Mouse (Mus musculus) midbrain, embryonic 12.5 days (tissue): ENCODE results near the gene Kcnk18. TPM values are rescaled to one million over a fixed set of nuclear protein-coding genes. Genes with fewer than 3 reads are reported as not detected.

ENCODE experiments used
- ATAC-seq: fragments of 200-750 bp; cut with Nextera tagmentation; 2 replicates; pipeline ENCODE4 v1.8.0; 2017; ENCODE audit warnings: low read depth, moderate TSS enrichment, moderate library complexity; ENCODE audit not compliant: low FRiP score
- H3K27ac ChIP-seq: fragments of 300-500 bp; sonication (generic); replicated peaks from 2 replicates; pipeline ENCODE4 v1.5.1; 2016; ENCODE audit warnings: mild to moderate bottlenecking
- H3K27me3 ChIP-seq: fragments of 300-500 bp; sonication (generic); 2 replicates; pipeline ENCODE4 v1.6.1; 2016; ENCODE audit warnings: mild to moderate bottlenecking
- H3K36me3 ChIP-seq: fragments of 300-500 bp; sonication (generic); 2 replicates; pipeline ENCODE4 v1.6.1; 2016
- H3K4me1 ChIP-seq: fragments of 300-500 bp; sonication (generic); 2 replicates; pipeline ENCODE4 v1.6.1; 2016
- H3K4me2 ChIP-seq: fragments of 300-500 bp; sonication (generic); replicated peaks from 2 replicates; pipeline ENCODE4 v1.6.1; 2016; ENCODE audit warnings: mild to moderate bottlenecking, moderate library complexity
- H3K4me3 ChIP-seq: fragments of 300-500 bp; sonication (generic); 2 replicates; pipeline ENCODE4 v1.5.1; 2016; ENCODE audit warnings: mild to moderate bottlenecking
- H3K9ac ChIP-seq: fragments of 300-500 bp; sonication (generic); replicated peaks from 2 replicates; pipeline ENCODE4 v1.6.1; 2016; ENCODE audit warnings: mild to moderate bottlenecking, moderate library complexity
- H3K9me3 ChIP-seq: fragments of 300-500 bp; sonication (generic); 2 replicates; pipeline ENCODE4 v1.6.1; 2016; ENCODE audit warnings: mild to moderate bottlenecking
- WGBS: fragments of 180-500 bp; shearing (Covaris S2); methylation state at CpG from one replicate; pipeline ENCODE4 v1.1.7; 2016; 5-methylcytosine and 5-hydroxymethylcytosine counted together
- polyA plus RNA-seq: library from polyadenylated mRNA; unstranded; fragments of >200 nt; fragmentation: Nextera tagmentation; extraction: Ambion mirVana; gene quantifications from 2 replicates; pipeline ENCODE4 v1.2.1, GENCODE M21; 2016

Kcnk18 gene
- polyA plus RNA-seq, 1 experiment from 2014 or later = not detected

DNA sequence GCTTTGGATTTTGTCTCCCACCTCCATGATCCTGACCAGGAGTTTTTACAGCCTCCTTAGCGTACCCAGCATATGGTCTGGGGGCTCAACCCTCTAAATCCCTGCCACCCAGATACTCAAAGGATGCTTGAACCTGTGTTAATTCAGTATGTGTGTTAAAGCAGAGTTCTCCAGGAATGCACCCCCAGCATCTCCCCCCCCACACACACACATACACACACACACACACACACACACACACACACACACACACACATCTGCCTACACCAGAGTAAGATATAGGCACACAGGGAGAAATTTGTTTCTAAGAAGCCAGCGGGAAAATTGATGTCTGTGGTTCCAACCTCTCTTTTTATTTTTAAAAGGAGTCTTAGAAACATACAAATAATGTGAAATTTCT lies 26.5 kb upstream of the Kcnk18 start:
- no peak overlapping the region for H3K27ac ChIP-seq
- H3K4me3 ChIP-seq = no peak overlapping the region
- ATAC-seq = no peak
- H3K9ac ChIP-seq = no peak overlapping the region
- no peaks in the 10 kb centered on the region for H3K36me3 ChIP-seq
- peaks cover 89% of the 10 kb centered on the region for H3K27me3 ChIP-seq
- H3K4me1 ChIP-seq = peaks cover 7% of the 10 kb centered on the region; the same call in 1 of the 2 replicates
- H3K9me3 ChIP-seq = no peaks in the 10 kb centered on the region
- no peak overlapping the region for H3K4me2 ChIP-seq
- 6% methylated on average over 2 of the region's 2 CpGs for WGBS

DNA sequence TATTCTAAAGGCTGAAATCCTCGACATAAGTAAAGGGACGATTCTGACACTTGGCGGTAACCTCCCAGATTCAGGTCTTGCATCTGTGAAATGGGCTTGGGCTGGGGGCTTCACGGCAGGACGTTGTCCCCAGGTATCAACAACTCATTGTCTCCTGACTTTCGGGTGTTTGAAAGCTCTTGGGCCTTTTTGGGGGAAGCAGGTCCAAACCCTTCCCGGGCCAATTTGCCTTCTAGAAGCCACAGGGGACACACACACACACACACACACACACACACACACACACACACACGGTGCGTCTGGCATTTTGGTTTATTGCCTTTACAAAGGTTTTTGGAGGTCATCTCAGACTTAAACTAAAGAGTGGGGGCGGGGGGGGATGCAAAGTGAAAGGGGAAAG lies 25.6 kb upstream of the Kcnk18 start:
- no peak for ATAC-seq
- Histone ChIP-seq H3K9me3 (no peaks in the 10 kb centered on the region), H3K36me3 (no peaks in the 10 kb centered on the region), H3K9ac (no peak overlapping the region), H3K4me3 (peak overlapping the region; percentile 20; the same call in 1 of the 2 replicates), H3K27me3 (peaks cover 90% of the 10 kb centered on the region), H3K4me2 (no peak overlapping the region; the same call in 1 of the 2 replicates), H3K4me1 (peaks cover 7% of the 10 kb centered on the region; the same call in 1 of the 2 replicates), H3K27ac (no peak overlapping the region)
- under 1% methylated on average over 10 of the region's 10 CpGs for WGBS

DNA sequence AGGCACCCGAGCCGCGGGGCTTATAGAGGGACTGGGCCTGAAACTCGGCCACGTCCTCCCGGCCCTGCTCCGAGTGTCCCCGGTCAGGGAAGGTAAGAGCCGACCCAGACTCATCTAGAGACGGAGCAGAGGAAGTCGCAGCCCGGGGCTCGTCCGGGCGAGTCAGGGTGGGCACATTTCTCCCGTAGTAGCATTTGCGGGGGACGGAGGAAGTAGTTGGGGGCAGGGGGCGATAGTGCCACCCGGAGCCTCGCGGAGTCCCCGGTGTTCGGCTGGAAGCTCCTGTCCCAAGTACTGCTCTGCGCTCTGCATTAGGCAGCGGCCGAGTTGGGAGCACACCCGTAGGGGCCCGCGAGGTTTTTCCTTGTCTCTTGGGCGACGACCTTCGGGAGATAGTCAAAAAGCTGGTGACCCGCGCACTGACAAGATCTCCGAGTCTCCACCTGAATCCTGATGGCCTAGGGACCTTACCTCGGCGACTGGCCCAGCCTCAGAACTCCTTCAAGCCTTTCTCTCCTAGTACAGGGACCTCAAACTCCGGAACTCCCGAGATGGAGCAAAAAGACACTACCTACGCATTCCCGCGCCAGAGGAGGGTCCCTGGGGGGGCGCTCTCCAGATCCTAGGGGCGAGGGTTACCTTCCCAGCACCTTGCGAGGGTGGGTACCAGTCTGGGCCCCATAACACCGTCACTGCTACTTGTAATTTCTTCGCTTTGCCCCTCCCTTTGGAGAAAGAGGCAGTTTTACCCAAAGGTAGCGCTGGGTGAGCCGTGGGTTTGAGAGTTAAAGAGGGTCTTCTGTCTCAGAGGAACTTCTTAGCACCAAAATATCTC lies 24.8 kb upstream of the Kcnk18 start:
- H3K27ac ChIP-seq = no peak overlapping the region
- 1% methylated on average over 50 of the region's 50 CpGs for WGBS
- no peaks in the 10 kb centered on the region for H3K36me3 ChIP-seq
- H3K4me1 ChIP-seq = peaks cover 7% of the 10 kb centered on the region; the same call in 1 of the 2 replicates
- no peak for ATAC-seq
- H3K9me3 ChIP-seq = no peaks in the 10 kb centered on the region
- peaks cover 87% of the 10 kb centered on the region for H3K27me3 ChIP-seq
- no peak overlapping the region for H3K9ac ChIP-seq
- H3K4me3 ChIP-seq = peak overlapping the region; percentile 20; the same call in 1 of the 2 replicates
- H3K4me2 ChIP-seq = peak overlapping the region; percentile 34

DNA sequence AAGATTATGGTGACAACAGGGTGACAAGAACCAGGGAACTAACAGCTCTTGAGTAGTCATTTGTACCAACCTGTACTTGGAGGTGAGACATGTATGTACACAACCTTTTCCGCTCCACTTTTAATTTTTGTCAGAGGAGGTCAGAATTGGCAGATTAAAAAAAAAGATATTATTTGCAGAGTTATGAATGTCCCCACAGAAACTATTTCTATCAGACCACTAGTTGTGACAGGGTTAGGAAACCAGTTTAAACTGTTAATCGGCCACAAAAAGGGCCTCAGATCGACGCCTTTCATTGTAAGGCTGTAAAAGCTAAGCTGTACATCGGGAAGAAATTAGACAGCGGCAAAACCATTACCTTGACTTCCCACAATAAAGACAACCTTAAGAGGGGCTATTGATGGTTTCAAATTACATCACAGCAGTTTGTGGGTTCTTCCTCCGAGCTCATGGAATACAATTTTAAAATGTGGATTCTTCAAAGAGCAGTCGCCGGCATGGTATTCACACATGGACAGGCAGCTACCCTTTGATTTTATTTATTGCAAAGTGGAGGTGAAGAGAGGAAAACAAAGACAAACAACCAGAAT lies 23.7 kb upstream of the Kcnk18 start:
- H3K36me3 ChIP-seq = no peaks in the 10 kb centered on the region
- peaks cover 7% of the 10 kb centered on the region for H3K9me3 ChIP-seq
- H3K27ac ChIP-seq = no peak overlapping the region
- peaks cover 7% of the 10 kb centered on the region; the same call in 1 of the 2 replicates for H3K4me1 ChIP-seq
- 7% methylated on average over 9 of the region's 9 CpGs for WGBS
- H3K27me3 ChIP-seq = peaks cover 82% of the 10 kb centered on the region
- H3K4me2 ChIP-seq = no peak overlapping the region
- H3K4me3 ChIP-seq = no peak overlapping the region
- ATAC-seq = no peak
- no peak overlapping the region for H3K9ac ChIP-seq

DNA sequence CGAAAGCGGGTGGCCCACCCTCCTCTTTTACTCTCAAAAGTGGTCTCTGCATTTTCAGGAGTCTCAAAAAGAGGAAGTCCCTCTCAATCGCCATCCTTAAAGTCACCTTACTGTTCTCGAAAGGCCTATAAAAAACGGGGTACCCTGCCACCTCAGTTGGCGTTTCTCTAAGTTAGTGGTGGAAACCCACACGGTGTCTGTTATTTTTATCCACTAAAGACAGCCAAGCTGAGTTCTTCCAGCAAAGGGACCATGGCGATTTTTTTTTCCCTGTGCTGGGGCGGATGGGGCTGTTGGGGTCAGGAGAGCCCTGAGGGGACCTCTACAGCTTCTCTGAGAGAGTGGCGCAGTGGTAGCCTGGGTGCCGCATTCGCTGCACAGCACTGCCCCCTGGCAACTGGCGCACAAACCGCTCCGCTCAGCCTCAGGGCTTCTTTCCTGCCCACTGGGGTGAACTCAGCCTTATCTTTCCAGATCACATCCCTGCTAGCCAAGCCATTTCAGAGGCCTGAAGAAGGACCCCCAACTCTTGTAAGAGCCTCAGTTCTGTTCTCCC lies 22.8 kb upstream of the Kcnk18 start:
- Histone ChIP-seq H3K4me2 (no peak overlapping the region), H3K4me1 (peaks cover 7% of the 10 kb centered on the region; the same call in 1 of the 2 replicates), H3K9ac (no peak overlapping the region), H3K36me3 (no peaks in the 10 kb centered on the region), H3K4me3 (no peak overlapping the region), H3K27me3 (peaks cover 73% of the 10 kb centered on the region), H3K9me3 (peaks cover 7% of the 10 kb centered on the region), H3K27ac (no peak overlapping the region)
- WGBS = 3% methylated on average over 15 of the region's 15 CpGs
- peak; percentile 66; the same call in 1 of the 2 replicates for ATAC-seq

GRCm38 (mm10) chr19:59198161-59198560 lies 20.9 kb upstream of the Kcnk18 start:
- H3K9ac ChIP-seq = no peak overlapping the region
- H3K27ac ChIP-seq = no peak overlapping the region
- 38% methylated on average over 7 of the region's 7 CpGs for WGBS
- peaks cover 56% of the 10 kb centered on the region for H3K27me3 ChIP-seq
- H3K9me3 ChIP-seq = peaks cover 7% of the 10 kb centered on the region
- peaks cover 7% of the 10 kb centered on the region; the same call in 1 of the 2 replicates for H3K4me1 ChIP-seq
- H3K4me2 ChIP-seq = no peak overlapping the region
- H3K36me3 ChIP-seq = no peaks in the 10 kb centered on the region
- no peak for ATAC-seq
- no peak overlapping the region for H3K4me3 ChIP-seq

- H3K27me3 ChIP-seq = peaks cover 22% of the 10 kb centered on the region
- H3K4me3 ChIP-seq = no peak overlapping the region
- 28% methylated on average over 5 of the region's 5 CpGs for WGBS
- H3K9me3 ChIP-seq = no peaks in the 10 kb centered on the region
- H3K36me3 ChIP-seq = no peaks in the 10 kb centered on the region
- H3K4me1 ChIP-seq = no peaks in the 10 kb centered on the region
- H3K9ac ChIP-seq = no peak overlapping the region
- H3K4me2 ChIP-seq = no peak overlapping the region
- ATAC-seq = no peak
- no peak overlapping the region for H3K27ac ChIP-seq
Measured at GRCm38 (mm10) chr19:59208475-59208874, 10.5 kb upstream of the Kcnk18 start.

GRCm38 (mm10) chr19:59208986-59209385 lies 10.0 kb upstream of the Kcnk18 start:
- WGBS = 61% methylated on average over 2 of the region's 2 CpGs
- Histone ChIP-seq H3K4me3 (no peak overlapping the region), H3K4me1 (no peaks in the 10 kb centered on the region), H3K9ac (no peak overlapping the region), H3K9me3 (no peaks in the 10 kb centered on the region), H3K27me3 (peaks cover 22% of the 10 kb centered on the region), H3K27ac (no peak overlapping the region), H3K4me2 (no peak overlapping the region), H3K36me3 (no peaks in the 10 kb centered on the region)
- ATAC-seq = no peak

DNA sequence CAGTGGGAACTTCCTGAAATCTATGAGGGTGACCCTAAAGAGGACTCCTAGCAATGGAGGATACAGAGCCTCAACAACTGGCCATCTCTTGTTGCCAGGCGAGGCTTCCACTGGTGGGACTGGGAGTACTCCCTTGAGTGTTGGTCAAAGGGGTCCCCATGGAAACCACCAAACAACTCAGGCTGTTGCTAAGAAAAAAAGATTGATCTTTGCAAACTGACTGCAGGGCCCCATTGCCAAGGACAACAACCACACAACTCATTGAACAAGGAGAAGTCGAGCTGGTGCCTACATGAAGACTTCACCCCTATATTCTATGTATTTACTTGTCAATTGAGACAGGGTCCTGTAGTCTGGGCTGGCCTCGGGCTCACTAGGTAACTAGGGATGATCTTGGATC lies 2.1 kb upstream of the Kcnk18 start:
- Histone ChIP-seq H3K27me3 (peaks cover 41% of the 10 kb centered on the region), H3K9ac (no peak overlapping the region), H3K4me2 (no peak overlapping the region), H3K4me3 (no peak overlapping the region), H3K9me3 (no peaks in the 10 kb centered on the region), H3K36me3 (no peaks in the 10 kb centered on the region), H3K27ac (no peak overlapping the region), H3K4me1 (no peaks in the 10 kb centered on the region)
- no peak for ATAC-seq
- 88% methylated on average over 3 of the region's 3 CpGs for WGBS

DNA sequence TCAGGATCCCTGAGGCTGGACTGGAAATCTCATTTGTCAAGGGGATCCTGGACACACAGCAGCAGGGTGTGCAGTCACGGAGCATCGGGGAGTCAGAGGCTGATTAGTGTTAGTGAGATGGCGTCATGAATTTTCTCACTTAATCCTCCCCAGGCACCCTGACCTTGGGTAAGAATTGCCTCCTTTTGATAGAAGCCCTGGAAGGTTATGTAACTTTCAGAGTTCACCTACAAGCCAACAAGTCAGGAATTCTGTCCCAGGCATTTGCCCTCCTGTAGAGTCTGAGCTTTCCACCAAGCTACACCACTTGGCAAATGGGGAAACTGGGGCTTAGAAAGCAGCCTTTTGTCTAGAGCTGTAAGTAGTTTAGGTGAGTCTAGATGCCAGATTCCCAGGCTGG lies 2.1 kb downstream of the Kcnk18 start:
- Histone ChIP-seq H3K9ac (no peak overlapping the region), H3K9me3 (no peaks in the 10 kb centered on the region)
- 56% methylated on average over 3 of the region's 3 CpGs for WGBS

DNA sequence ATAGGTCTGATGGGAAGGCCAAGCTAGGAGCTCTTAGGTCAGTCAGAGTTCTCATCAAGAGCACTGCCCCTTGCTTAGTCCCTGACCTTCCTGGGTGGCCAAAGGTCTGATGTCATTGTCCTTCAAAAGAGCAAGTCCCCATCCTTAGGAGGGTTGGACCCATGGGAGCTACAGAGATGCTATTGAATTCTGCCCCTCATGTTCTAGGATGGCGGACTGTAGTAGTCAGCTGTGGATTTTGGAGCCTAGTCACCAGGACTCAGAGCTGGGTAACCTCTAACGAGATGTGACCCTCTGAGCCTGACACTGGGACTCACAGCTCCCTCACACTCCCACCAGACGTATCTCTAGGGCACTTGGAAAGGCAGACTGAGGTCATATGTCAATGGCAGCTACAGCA lies 9.4 kb downstream of the Kcnk18 start:
- H3K4me1 ChIP-seq = no peaks in the 10 kb centered on the region
- H3K36me3 ChIP-seq = no peaks in the 10 kb centered on the region
- no peak overlapping the region for H3K4me3 ChIP-seq
- H3K27me3 ChIP-seq = no peaks in the 10 kb centered on the region
- no peaks in the 10 kb centered on the region for H3K9me3 ChIP-seq
- no peak for ATAC-seq
- no peak overlapping the region for H3K27ac ChIP-seq
- 72% methylated on average over 3 of the region's 3 CpGs for WGBS
- H3K9ac ChIP-seq = no peak overlapping the region
- H3K4me2 ChIP-seq = no peak overlapping the region

More for the DNA sequence above, 2.1 kb downstream of the Kcnk18 start:
- H3K36me3 ChIP-seq = no peaks in the 10 kb centered on the region
- no peak overlapping the region for H3K4me2 ChIP-seq
- no peak for ATAC-seq
- no peak overlapping the region for H3K27ac ChIP-seq
- H3K4me3 ChIP-seq = no peak overlapping the region
- no peaks in the 10 kb centered on the region for H3K4me1 ChIP-seq
- peaks cover 33% of the 10 kb centered on the region for H3K27me3 ChIP-seq

GRCm38 (mm10) chr19:59232786-59233185 lies 13.8 kb downstream of the Kcnk18 start:
- WGBS = 76% methylated on average over 5 of the region's 5 CpGs

More at GRCm38 (mm10) chr19:59232786-59233185, 13.8 kb downstream of the Kcnk18 start:
- Histone ChIP-seq H3K27ac (no peak overlapping the region), H3K27me3 (0 out of 2 replicates have a peak, but pooled peaks cover 8% of the 10 kb centered on the region), H3K4me3 (no peak overlapping the region), H3K9ac (no peak overlapping the region), H3K4me1 (no peaks in the 10 kb centered on the region), H3K36me3 (no peaks in the 10 kb centered on the region), H3K9me3 (no peaks in the 10 kb centered on the region), H3K4me2 (no peak overlapping the region)
- no peak for ATAC-seq
